Mouse (Mus musculus) liver, postnatal 0 days (tissue): Measurements from ENCODE around the gene Gtpbp6.

Experiments used
- CTCF ChIP-seq: sonication (generic); IDR thresholded peaks from 2 replicates; pipeline ENCODE4 v1.5.1; 2016; ENCODE audit warnings: antibody characterized with exemption, low read depth
- EP300 ChIP-seq: IDR thresholded peaks from 2 replicates; pipeline ENCODE4 v1.6.1; 2016; ENCODE audit warnings: antibody characterized with exemption, low read depth, mild to moderate bottlenecking

GRCm38 (mm10) chr5:110143007-110143406, 35.0 kb upstream of the Gtpbp6 start:
- peak; percentile 58 for TF ChIP-seq CTCF
- no peak for TF ChIP-seq EP300
